Comparison of ENCODE assay signal across 9 mouse cellular contexts in genomic region chrX:151049661-151050215, GRCm38 (mm10). TPM values are rescaled to one million over a fixed set of nuclear protein-coding genes. Genes with fewer than 3 reads are reported as not detected.
A peak's percentile ranks its signal among the peaks of the same experiment; 100 is the strongest.
DNase-seq lines count a peak whose midpoint lies in the region; ATAC-seq and TF ChIP-seq lines count a peak whose summit lies in the region.
"Had no signal": no experiment of that assay in that cellular context is flagged by ENCODE, and none has a peak within 500 bp of the region (broad histone marks: within the 10 kb centered on the region; RNA-seq: fewer than 3 reads in every experiment).

No protein-coding gene starts in this region.

- no peak overlapping the region for H3K27ac ChIP-seq in liver, embryonic 11.5 days (ENCODE audit: low read depth, low read length)
- no peak overlapping the region for H3K27ac ChIP-seq in liver, postnatal 0 days (ENCODE audit: low read depth)
- H3K27ac ChIP-seq in embryonic facial prominence, embryonic 12.5 days, result no peak overlapping the region
- no peak overlapping the region for H3K27ac ChIP-seq in hindbrain, embryonic 14.5 days
- no peak overlapping the region for H3K27ac ChIP-seq in midbrain, embryonic 16.5 days (ENCODE audit: low read length)

- 0 out of 2 replicates have a peak, but pooled peaks have one; percentile 8 for ATAC-seq in liver, embryonic 11.5 days (replicated peaks; ENCODE audit: low FRiP score)
- ATAC-seq in liver, postnatal 0 days, result no peak
- ATAC-seq in embryonic facial prominence, embryonic 12.5 days (ENCODE audit: insufficient number of reproducible peaks, insufficient read depth, low FRiP score, low TSS enrichment), result no peak
- ATAC-seq in hindbrain, embryonic 14.5 days (ENCODE audit: low FRiP score), result no peak
- no peak for ATAC-seq in midbrain, embryonic 16.5 days
- no peak for ATAC-seq in erythroid progenitor cell, adult 5-6 weeks (replicated peaks; ENCODE audit: low FRiP score, poor library complexity, severe bottlenecking)

- no peak overlapping the region for H3K4me2 ChIP-seq in liver, embryonic 11.5 days
- H3K4me2 ChIP-seq in liver, postnatal 0 days (ENCODE audit: low read depth, low read length), result no peak overlapping the region
- peak overlapping the region; percentile 63 for H3K4me2 ChIP-seq in embryonic facial prominence, embryonic 12.5 days (replicated peaks)
- H3K4me2 ChIP-seq in hindbrain, embryonic 14.5 days (replicated peaks), result peak overlapping the region; percentile 58
- peak overlapping the region; percentile 79 for H3K4me2 ChIP-seq in midbrain, embryonic 16.5 days (ENCODE audit: low read length)

- peaks cover 30% of the 10 kb centered on the region for H3K27me3 ChIP-seq in liver, embryonic 11.5 days (replicated peaks; ENCODE audit: control insufficient read depth, insufficient read depth, low read length)
- 0 out of 2 replicates have a peak, but pooled peaks cover 3% of the 10 kb centered on the region for H3K27me3 ChIP-seq in liver, postnatal 0 days (ENCODE audit: insufficient read depth, low read length)
- no peaks in the 10 kb centered on the region for H3K27me3 ChIP-seq in embryonic facial prominence, embryonic 12.5 days
- H3K27me3 ChIP-seq in hindbrain, embryonic 14.5 days (ENCODE audit: control insufficient read depth, insufficient read depth, low read length), result no peaks in the 10 kb centered on the region
- no peaks in the 10 kb centered on the region; the same call in 1 of the 2 replicates for H3K27me3 ChIP-seq in midbrain, embryonic 16.5 days (ENCODE audit: control insufficient read depth, insufficient read depth, low read depth, low read length)

- no peaks in the 10 kb centered on the region for H3K9me3 ChIP-seq in liver, embryonic 11.5 days (ENCODE audit: control insufficient read depth, low read length)
- no peaks in the 10 kb centered on the region for H3K9me3 ChIP-seq in liver, postnatal 0 days (ENCODE audit: low read length)
- H3K9me3 ChIP-seq in embryonic facial prominence, embryonic 12.5 days, result no peaks in the 10 kb centered on the region
- H3K9me3 ChIP-seq in hindbrain, embryonic 14.5 days (ENCODE audit: control insufficient read depth, low read length), result no peaks in the 10 kb centered on the region
- no peaks in the 10 kb centered on the region for H3K9me3 ChIP-seq in midbrain, embryonic 16.5 days (replicated peaks; ENCODE audit: control insufficient read depth, low read length, poor library complexity, severe bottlenecking)

- no peak for DNase-seq in liver, embryonic 11.5 days (ENCODE audit: low spot score)
- no peak for DNase-seq in liver, postnatal 0 days
- no peak for DNase-seq in hindbrain, embryonic 14.5 days (ENCODE audit: low spot score)
- DNase-seq in layer of hippocampus, postnatal 14 days (ENCODE audit: low spot score in 2 of 2), result no peak
- DNase-seq in adipocyte (ENCODE audit: low spot score), result no peak
- DNase-seq: thymus, postnatal 36 days had no signal

- no peaks in the 10 kb centered on the region for H3K4me1 ChIP-seq in liver, embryonic 11.5 days (replicated peaks; ENCODE audit: control insufficient read depth, insufficient read depth, low read length)
- no peaks in the 10 kb centered on the region for H3K4me1 ChIP-seq in liver, postnatal 0 days (ENCODE audit: insufficient read depth)
- H3K4me1 ChIP-seq in embryonic facial prominence, embryonic 12.5 days, result peaks cover 30% of the 10 kb centered on the region
- H3K4me1 ChIP-seq in hindbrain, embryonic 14.5 days (replicated peaks; ENCODE audit: control insufficient read depth, insufficient read depth, low read length), result peaks cover 24% of the 10 kb centered on the region
- peaks cover 25% of the 10 kb centered on the region for H3K4me1 ChIP-seq in midbrain, embryonic 16.5 days (ENCODE audit: control insufficient read depth, insufficient read depth, low read length)

- no peak for TF ChIP-seq EP300 in liver, postnatal 0 days (IDR thresholded peaks at IDR 0.05; ENCODE audit: low read depth)

- WGBS in liver, embryonic 11.5 days, result 62% methylated on average over 8 of the region's 8 CpGs
- WGBS in liver, postnatal 0 days (ENCODE audit: insufficient replicate concordance), result 50% methylated on average over 8 of the region's 8 CpGs
- 45% methylated on average over 8 of the region's 8 CpGs for WGBS in embryonic facial prominence, embryonic 12.5 days
- WGBS in hindbrain, embryonic 14.5 days, result 50% methylated on average over 8 of the region's 8 CpGs
- 52% methylated on average over 8 of the region's 8 CpGs for WGBS in midbrain, embryonic 16.5 days

- no peak overlapping the region for H3K9ac ChIP-seq in liver, embryonic 11.5 days (ENCODE audit: low read depth, low read length)
- no peak overlapping the region for H3K9ac ChIP-seq in liver, postnatal 0 days (replicated peaks)
- no peak overlapping the region for H3K9ac ChIP-seq in embryonic facial prominence, embryonic 12.5 days
- peak overlapping the region; percentile 36; the same call in 1 of the 2 replicates for H3K9ac ChIP-seq in hindbrain, embryonic 14.5 days
- no peak overlapping the region for H3K9ac ChIP-seq in midbrain, embryonic 16.5 days (ENCODE audit: low read depth, low read length)

- no peak for TF ChIP-seq CTCF in liver, postnatal 0 days (IDR thresholded peaks at IDR 0.05; ENCODE audit: low read depth)

- no peak overlapping the region for H3K4me3 ChIP-seq in liver, embryonic 11.5 days (ENCODE audit: low read depth, low read length)
- no peak overlapping the region for H3K4me3 ChIP-seq in liver, postnatal 0 days (ENCODE audit: low read depth, low read length)
- 0 out of 2 replicates have a peak overlapping the region, but pooled peaks have one; percentile 70 for H3K4me3 ChIP-seq in embryonic facial prominence, embryonic 12.5 days
- 0 out of 2 replicates have a peak overlapping the region, but pooled peaks have one; percentile 57 for H3K4me3 ChIP-seq in hindbrain, embryonic 14.5 days (replicated peaks; ENCODE audit: low read length)
- no peak overlapping the region for H3K4me3 ChIP-seq in midbrain, embryonic 16.5 days (ENCODE audit: low read depth, low read length)

- H3K36me3 ChIP-seq in liver, embryonic 11.5 days (ENCODE audit: control insufficient read depth, insufficient read depth, low read length), result no peaks in the 10 kb centered on the region
- H3K36me3 ChIP-seq in liver, postnatal 0 days (replicated peaks; ENCODE audit: insufficient read depth, low read length), result no peaks in the 10 kb centered on the region
- H3K36me3 ChIP-seq in embryonic facial prominence, embryonic 12.5 days, result no peaks in the 10 kb centered on the region
- H3K36me3 ChIP-seq in hindbrain, embryonic 14.5 days (replicated peaks; ENCODE audit: control insufficient read depth, insufficient read depth), result no peaks in the 10 kb centered on the region
- H3K36me3 ChIP-seq in midbrain, embryonic 16.5 days (ENCODE audit: control insufficient read depth, insufficient read depth, low read length), result no peaks in the 10 kb centered on the region

RNA-seq across cellular contexts. Expression of gene Fgd1, which starts 3.8 kb away (rescaled TPM):
- 4.1 and 4.6 TPM in 2 replicates for polyA plus RNA-seq in liver, embryonic 11.5 days (2014; fragmentation: Nextera tagmentation; extraction: Ambion mirVana)
- polyA plus RNA-seq in liver, postnatal 0 days (2015; fragmentation: Nextera tagmentation; extraction: Ambion mirVana), result 0.86 and 1.1 TPM in 2 replicates
- 18.9 and 20.1 TPM in 2 replicates for polyA plus RNA-seq in embryonic facial prominence, embryonic 12.5 days (2016; fragmentation: Nextera tagmentation; extraction: Ambion mirVana)
- 16.6 and 18.6 TPM in 2 replicates for polyA plus RNA-seq in hindbrain, embryonic 14.5 days (2014; fragmentation: Nextera tagmentation; extraction: Ambion mirVana)
- polyA plus RNA-seq in midbrain, embryonic 16.5 days (2015; fragmentation: Nextera tagmentation; extraction: Ambion mirVana), result 13.1 and 13.4 TPM in 2 replicates
- 10 to 100 TPM; 24.4 to 24.6 TPM for total RNA-seq in layer of hippocampus, postnatal 14 days (2021)
- total RNA-seq in erythroid progenitor cell, adult 5-6 weeks (2015; ENCODE audit: low replicate concordance), result not detected in 2 replicates
- total RNA-seq in erythroid progenitor cell, adult 5-6 weeks (2017; ENCODE audit: low replicate concordance), result not detected in 2 replicates

RNA-seq across cellular contexts. Expression of gene Gnl3l, which starts 32.6 kb away (rescaled TPM):
- 32.6 and 32.9 TPM in 2 replicates for polyA plus RNA-seq in liver, embryonic 11.5 days (2014; fragmentation: Nextera tagmentation; extraction: Ambion mirVana)
- 5.4 and 7.0 TPM in 2 replicates for polyA plus RNA-seq in liver, postnatal 0 days (2015; fragmentation: Nextera tagmentation; extraction: Ambion mirVana)
- polyA plus RNA-seq in embryonic facial prominence, embryonic 12.5 days (2016; fragmentation: Nextera tagmentation; extraction: Ambion mirVana), result 32.7 and 34.0 TPM in 2 replicates
- polyA plus RNA-seq in hindbrain, embryonic 14.5 days (2014; fragmentation: Nextera tagmentation; extraction: Ambion mirVana), result 85.1 and 91.1 TPM in 2 replicates
- 94.7 and 95.9 TPM in 2 replicates for polyA plus RNA-seq in midbrain, embryonic 16.5 days (2015; fragmentation: Nextera tagmentation; extraction: Ambion mirVana)
- total RNA-seq in layer of hippocampus, postnatal 14 days (2021), result 100 to 1,000 TPM; 198 to 216 TPM
- total RNA-seq in erythroid progenitor cell, adult 5-6 weeks (2015; ENCODE audit: low replicate concordance), result 8.8 and 14.8 TPM in 2 replicates
- total RNA-seq in erythroid progenitor cell, adult 5-6 weeks (2017; ENCODE audit: low replicate concordance), result 17.8 and 26.2 TPM in 2 replicates

RNA-seq across cellular contexts. Expression of gene Tsr2, which starts 46.6 kb away (rescaled TPM):
- polyA plus RNA-seq in liver, embryonic 11.5 days (2014; fragmentation: Nextera tagmentation; extraction: Ambion mirVana), result 39.5 and 39.8 TPM in 2 replicates
- 9.4 and 9.9 TPM in 2 replicates for polyA plus RNA-seq in liver, postnatal 0 days (2015; fragmentation: Nextera tagmentation; extraction: Ambion mirVana)
- polyA plus RNA-seq in embryonic facial prominence, embryonic 12.5 days (2016; fragmentation: Nextera tagmentation; extraction: Ambion mirVana), result 45.4 and 47.8 TPM in 2 replicates
- 32.1 and 32.5 TPM in 2 replicates for polyA plus RNA-seq in hindbrain, embryonic 14.5 days (2014; fragmentation: Nextera tagmentation; extraction: Ambion mirVana)
- 38.2 and 38.8 TPM in 2 replicates for polyA plus RNA-seq in midbrain, embryonic 16.5 days (2015; fragmentation: Nextera tagmentation; extraction: Ambion mirVana)
- total RNA-seq in layer of hippocampus, postnatal 14 days (2021), result 10 to 100 TPM; 51.2 to 61.5 TPM
- 0.72 and 8.4 TPM in 2 replicates for total RNA-seq in erythroid progenitor cell, adult 5-6 weeks (2015; ENCODE audit: low replicate concordance)
- total RNA-seq in erythroid progenitor cell, adult 5-6 weeks (2017; ENCODE audit: low replicate concordance), result 7.4 and 8.9 TPM in 2 replicates

Comparison
In these comparisons a context has a peak if more than half of its experiments do, and no peak if none do; other contexts are left out.
1. H3K4me2 ChIP-seq: peak in embryonic facial prominence, embryonic 12.5 days (single experiment), hindbrain, embryonic 14.5 days (single experiment) and midbrain, embryonic 16.5 days (single experiment); none in liver, embryonic 11.5 days (single experiment) and liver, postnatal 0 days (single experiment).
2. H3K4me3 ChIP-seq: peak in embryonic facial prominence, embryonic 12.5 days (single experiment) and hindbrain, embryonic 14.5 days (single experiment); none in liver, embryonic 11.5 days (single experiment), liver, postnatal 0 days (single experiment) and midbrain, embryonic 16.5 days (single experiment).